Mouse (Mus musculus): Measurements from ENCODE around the gene Gipc2. TPM values are rescaled to one million over a fixed set of nuclear protein-coding genes. Genes with fewer than 3 reads are reported as not detected.
"Not testable (repeated sequence)": the region's sequence is repeated elsewhere in the genome, so short reads cannot be mapped to it uniquely, and the experiment has no call there.

Gene Gipc2
- total RNA-seq, 2 experiments from 2014 or later = 1.0 to 1.9 TPM

DNA sequence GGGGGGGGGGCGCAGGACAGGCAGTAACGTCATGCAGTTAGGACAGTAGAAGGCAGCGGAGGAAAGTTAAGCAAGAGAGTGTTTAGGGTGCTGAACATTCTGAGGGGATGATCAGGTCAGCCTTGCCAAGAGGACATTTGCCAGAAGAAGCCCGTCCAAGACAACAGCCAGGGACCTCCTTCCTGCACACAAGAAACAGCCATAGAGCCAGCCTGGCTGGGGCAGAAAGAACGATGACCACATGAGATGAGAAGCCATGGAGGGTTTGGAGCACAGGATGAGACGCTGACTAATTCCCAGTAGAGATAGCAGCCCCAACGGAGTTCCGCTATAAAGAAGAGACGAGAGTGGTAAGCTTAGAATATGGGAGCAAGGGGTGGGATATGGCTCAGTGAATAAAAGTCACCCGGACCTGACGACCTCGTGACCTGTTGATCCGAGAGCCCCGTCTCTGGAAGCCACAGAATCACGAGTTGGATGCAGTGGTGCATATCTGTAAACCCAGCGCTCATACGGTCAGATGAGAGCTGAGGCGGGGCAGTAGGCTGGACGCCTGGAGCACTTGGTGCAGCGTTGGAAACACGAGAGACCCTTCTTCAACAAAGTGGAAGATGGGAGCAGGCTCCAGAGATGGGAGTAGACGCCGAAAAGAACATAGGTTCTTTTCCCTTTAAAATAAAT, 9.1 kb downstream of the Gipc2 start:
- no peak for DNase-seq (ENCODE audit: extremely low spot score in 1 of 2, low spot score in 1 of 2)

DNA sequence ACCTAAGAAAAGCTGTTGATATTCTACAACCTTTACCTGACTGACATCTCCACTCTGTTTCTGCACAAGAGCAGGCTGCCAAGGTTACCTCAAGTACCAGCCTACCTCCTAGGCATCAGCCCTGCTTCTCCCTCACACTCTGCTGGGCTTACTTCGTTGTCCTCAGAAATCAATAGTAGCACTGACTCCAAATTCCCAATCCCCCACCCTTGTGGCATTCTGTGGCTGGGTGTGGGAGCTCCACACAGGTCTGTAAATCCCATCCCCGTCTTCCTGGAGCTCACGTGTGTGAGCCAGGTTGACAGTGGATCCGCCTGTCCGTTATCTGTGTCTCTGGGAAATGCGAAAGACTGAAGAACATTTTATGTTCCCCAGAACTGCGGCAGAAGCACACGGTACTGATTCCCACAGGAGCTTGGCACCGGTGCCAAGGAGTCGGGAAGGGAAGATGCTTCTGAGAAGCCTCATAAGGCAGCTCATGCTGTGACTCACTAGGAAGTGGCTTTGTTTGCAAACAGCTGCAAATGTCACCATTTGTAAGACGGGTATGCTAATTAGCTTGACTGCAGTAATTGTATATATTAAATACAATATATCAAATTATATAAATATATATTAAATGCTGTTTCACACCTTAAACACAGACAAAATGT, 10.6 kb downstream of the Gipc2 start:
- no peak for DNase-seq (ENCODE audit: extremely low spot score in 1 of 2, low spot score in 1 of 2)

- no peak for DNase-seq (ENCODE audit: extremely low spot score in 1 of 2, low spot score in 1 of 2)
Measured at GRCm38 (mm10) chr3:152154095-152154494, 11.9 kb downstream of the Gipc2 start.

DNA sequence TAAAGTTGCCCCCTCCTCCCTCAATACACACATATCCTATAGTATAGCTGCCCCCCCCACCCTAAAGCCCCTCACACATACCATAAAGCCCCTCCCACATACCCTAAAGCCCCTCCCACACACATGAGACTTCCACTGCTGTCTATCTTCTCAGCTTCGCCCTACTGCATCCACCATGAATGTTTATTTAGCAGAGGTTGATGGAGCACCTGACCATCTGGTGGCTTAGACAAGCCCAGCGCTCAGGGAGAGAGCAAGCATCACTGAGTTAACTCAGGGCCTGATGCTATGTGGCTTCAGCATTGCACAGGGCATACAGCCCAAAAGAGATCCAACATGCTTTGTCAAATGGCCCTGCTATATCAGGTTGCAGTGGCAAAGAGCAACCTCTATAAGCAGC, 12.9 kb downstream of the Gipc2 start:
- DNase-seq (ENCODE audit: extremely low spot score in 1 of 2, low spot score in 1 of 2) = no peak

GRCm38 (mm10) chr3:152152483-152152804, 13.6 kb downstream of the Gipc2 start:
- no peak for DNase-seq (ENCODE audit: extremely low spot score in 1 of 2, low spot score in 1 of 2)

GRCm38 (mm10) chr3:152151725-152152482, 14.1 kb downstream of the Gipc2 start:
- DNase-seq (ENCODE audit: extremely low spot score in 1 of 2, low spot score in 1 of 2) = no peak

DNA sequence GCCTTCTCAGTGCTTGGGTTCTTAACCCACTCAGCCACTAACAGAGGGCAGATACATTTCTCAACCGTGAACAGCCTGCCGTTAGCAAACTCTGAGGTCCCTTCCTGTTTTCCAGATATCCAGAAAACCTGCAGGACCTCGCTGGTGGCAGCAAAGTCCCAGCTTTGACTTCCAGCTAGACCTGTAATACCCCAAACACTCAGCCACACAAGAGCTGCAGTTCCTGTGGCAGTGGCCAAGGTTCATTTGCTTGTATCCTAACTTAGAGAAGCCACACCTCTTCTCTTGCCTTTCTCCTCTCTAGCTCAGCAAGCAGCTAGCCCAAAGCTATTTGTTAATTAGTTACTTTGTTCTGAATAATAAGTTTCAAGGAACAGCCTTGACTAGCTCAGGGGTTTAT, 16.2 kb downstream of the Gipc2 start:
- DNase-seq (ENCODE audit: extremely low spot score in 1 of 2, low spot score in 1 of 2) = no peak

DNA sequence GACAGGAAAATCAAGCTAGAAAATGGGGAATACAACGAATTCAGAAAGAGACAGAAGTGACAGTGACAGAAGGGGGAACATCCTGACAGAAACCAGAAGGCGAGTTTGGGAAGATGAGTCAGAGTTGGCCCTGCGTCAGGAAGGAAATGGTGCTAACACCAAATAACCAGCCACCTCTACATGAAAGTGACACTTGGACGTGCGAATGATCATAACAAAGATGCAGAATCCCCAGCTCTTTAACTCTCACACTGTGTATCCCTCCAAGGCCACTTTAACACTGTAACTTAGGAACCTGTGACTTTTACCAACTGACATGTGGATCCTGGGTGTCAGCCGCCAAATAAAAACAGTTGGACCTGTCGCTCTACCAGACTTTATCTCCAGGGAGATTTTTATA, 16.6 kb downstream of the Gipc2 start:
- no peak for DNase-seq (ENCODE audit: extremely low spot score in 1 of 2, low spot score in 1 of 2)

DNA sequence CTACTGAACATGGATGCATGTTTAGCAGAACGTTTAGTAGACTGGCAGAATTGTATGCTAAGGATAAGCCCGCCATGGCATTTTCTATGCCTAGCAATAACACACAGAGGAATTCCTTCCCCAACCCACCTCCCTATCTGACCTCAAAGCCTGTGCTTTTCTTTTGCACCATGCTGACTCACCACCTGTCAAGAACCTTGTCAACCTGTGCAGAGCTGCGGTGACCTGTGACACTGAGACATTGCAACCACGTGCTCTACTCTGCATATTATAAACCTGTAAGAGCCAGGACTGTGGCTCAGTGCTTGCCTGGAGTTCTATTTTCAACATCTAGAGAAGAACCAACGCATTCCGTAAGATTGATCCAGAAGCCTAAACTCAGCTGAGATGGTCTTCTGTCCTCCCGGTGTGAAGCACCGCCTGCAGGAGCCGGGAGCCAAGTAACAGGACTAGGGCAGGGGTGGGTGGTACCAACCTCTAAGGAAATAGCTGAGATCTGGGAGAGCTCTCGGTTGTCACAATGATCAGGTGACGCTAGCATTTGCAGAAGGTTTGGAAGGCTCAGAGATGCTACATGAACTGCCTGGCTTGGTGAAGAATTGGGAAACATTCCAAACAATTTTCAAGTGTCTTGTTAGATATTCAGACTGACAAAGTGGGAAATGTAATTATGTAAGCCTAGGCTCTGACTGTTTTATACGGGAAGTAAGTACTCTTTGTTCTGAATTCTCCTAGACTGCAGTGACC, 18.8 kb downstream of the Gipc2 start:
- no peak for DNase-seq (ENCODE audit: extremely low spot score in 1 of 2, low spot score in 1 of 2)

DNA sequence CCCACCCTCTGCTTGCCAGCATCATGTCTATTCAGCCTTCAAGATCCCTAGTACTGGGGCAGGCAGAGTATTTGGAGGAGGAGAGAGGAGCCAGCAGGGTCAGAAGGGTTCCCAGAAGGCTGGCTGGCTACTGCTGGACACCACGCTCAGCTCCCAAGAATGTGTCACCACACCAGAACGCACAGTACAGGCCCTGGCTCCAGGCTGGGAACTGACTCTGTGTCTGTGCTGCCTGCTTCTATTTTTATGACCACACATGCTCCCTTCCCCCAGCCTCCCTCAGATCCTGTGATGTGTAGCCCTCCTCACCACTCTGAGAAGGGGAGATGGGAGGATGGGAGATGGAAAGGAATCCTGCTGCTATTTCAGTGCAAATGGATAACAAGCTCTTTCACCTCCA, 20.8 kb downstream of the Gipc2 start:
- no peak for DNase-seq (ENCODE audit: extremely low spot score in 1 of 2, low spot score in 1 of 2)

GRCm38 (mm10) chr3:152142989-152143695, 22.9 kb downstream of the Gipc2 start:
- DNase-seq (ENCODE audit: extremely low spot score in 1 of 2, low spot score in 1 of 2) = no peak

DNA sequence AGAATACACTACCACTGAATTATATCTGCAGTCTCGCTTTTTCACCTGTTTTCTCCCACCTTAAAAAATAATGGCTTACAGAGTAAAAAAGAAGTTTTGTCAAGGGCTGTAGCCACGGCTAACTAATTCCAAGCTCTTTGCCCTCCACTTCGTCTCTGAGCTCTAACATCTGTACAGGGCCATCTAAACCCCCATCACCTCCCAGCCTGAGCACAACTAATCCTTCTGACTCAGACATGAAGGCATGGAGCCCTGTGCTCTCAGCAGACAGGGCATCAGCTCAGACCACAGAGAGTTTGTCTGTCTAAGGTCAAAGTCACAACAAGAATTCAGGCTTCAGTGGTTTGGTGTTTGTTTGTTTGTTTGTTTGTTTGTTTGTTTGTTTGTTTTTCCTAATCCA, 23.9 kb downstream of the Gipc2 start:
- no peak for DNase-seq (ENCODE audit: extremely low spot score in 1 of 2, low spot score in 1 of 2)

DNA sequence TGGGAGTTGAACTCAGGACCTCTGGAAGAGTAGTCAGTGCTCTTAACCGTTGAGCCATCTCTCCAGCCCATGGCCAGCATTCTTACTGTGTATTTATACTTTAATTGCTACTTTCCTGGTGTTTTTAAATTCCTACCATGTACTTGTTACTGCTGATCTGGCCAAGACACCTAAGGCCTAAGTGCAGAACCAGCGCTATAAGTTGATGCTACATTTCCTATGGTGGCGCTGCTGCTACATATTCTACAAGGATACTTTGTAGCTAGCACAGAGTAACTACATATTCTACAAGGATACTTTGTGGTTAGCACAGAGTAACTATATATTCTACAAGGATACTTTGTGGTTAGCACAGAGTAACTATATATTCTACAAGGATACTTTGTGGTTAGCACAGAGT, 26.7 kb downstream of the Gipc2 start:
- DNase-seq (ENCODE audit: extremely low spot score in 1 of 2, low spot score in 1 of 2) = not testable (repeated sequence)

- not testable (repeated sequence) for DNase-seq (ENCODE audit: extremely low spot score in 1 of 2, low spot score in 1 of 2)
Measured at GRCm38 (mm10) chr3:152136106-152136505, 29.9 kb downstream of the Gipc2 start.

DNA sequence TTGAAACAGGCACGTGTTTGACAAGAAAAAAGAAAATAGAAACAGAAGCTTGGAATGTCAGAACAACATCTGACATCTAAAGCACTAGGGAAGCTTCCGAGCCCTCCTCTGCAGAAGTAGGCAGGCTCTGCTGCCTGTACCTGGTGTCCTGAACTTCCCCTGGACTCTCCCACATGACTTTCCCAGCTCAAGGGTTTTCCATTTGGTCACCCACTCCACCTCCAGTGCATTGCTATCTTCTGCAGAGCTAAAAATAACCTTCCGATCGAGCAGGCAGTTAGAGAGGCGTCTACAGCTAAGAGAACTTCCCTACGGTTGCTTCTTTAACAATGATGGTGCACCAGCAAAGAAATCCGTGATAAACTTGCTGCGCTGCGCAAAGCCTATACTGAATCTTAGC, 32.4 kb downstream of the Gipc2 start:
- DNase-seq (ENCODE audit: extremely low spot score in 1 of 2, low spot score in 1 of 2) = no peak

- DNase-seq (ENCODE audit: extremely low spot score in 1 of 2, low spot score in 1 of 2) = no peak
Measured at GRCm38 (mm10) chr3:152130963-152131362, 35.1 kb downstream of the Gipc2 start.

DNA sequence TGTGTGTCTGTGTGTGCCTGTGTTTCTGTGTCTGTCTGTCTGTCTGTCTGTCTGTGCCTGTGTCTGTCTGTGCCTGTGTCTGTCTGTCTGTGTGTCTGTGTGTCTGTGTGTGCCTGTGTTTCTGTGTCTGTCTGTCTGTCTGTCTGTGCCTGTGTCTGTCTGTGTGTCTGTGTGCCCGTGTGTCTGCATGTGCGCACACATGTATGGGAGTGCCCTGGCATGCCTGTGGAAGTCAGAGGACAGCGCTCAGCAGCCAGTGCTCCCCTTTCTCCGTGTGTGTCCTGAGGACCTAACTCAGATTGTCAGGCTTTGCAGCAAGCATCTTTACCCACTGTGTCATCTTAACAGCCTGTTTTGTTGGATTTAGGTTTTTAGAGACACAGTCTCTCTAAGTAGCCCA, 36.6 kb downstream of the Gipc2 start:
- not testable (repeated sequence) for DNase-seq (ENCODE audit: extremely low spot score in 1 of 2, low spot score in 1 of 2)

- no peak for DNase-seq (ENCODE audit: extremely low spot score in 1 of 2, low spot score in 1 of 2)
Measured at GRCm38 (mm10) chr3:152128631-152129030, 37.4 kb downstream of the Gipc2 start.

DNA sequence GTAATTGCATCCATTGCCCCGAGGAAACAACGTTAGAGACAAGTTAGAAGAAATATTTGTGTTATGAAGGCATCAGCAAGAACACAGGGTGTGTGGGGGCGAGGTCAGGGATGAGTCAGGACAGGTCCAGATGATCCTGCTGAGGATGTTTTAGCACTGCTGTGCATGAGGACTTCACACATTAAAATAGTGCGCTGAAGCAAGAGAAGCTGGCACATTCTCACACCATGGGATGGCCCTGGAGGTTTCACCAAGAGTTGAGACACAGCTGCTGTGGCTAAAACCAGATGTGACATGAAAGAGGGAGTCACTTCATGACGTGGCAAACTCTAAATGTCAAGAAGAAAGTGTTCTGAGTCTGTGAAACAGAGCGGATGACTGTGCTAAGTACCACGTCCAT, 38.9 kb downstream of the Gipc2 start:
- no peak for DNase-seq (ENCODE audit: extremely low spot score in 1 of 2, low spot score in 1 of 2)

DNA sequence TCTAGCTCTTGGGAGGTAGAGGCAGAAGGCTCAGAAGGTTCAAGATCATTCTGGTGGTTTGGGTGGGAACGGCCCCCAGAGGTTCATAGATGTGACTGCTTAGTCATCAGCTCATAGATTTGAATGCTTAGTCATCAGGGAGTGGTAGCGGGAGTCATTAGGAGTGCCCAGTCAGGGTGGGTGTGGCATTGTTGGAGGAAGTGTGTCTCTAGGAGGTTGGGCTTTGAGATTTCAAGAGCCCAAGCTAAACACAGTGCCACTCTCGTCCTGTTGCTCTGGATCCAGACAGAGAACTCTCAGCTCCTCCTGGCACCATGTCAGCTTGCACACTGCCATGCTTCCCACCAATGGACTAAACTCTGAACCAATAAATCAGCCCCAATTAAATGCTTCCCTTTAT, 43.3 kb downstream of the Gipc2 start:
- DNase-seq (ENCODE audit: extremely low spot score in 1 of 2, low spot score in 1 of 2) = no peak
